Mouse (Mus musculus): ENCODE measurements at regions not wholly inside any gene's neighbourhood (a gene's known extent, or its start where the extent isn't known, plus 50 kb on each side); places are given as distances from the start of the nearest gene placed in this dataset.
A peak's percentile ranks its signal among the peaks of the same experiment; 100 is the strongest.

DNA sequence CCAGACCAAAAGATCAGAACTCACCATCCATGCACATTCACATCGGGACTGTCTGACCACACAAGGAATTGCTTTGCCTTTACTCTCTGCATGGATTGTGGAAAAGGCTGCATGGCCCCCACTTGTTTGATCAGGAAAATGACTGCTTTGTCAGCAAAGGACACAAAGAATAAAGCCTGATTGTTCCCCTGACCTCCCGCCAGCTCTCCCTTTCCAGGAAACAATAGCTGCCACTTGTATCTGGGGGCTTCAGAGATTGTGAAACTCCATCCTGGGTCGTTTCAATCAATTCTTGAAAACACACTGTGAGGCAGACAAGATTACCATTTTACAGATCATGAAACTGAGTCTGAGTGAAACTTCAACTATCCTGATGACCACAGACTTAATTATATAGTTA is 70.7 kb downstream of the Zic3 start:
- DNase-seq (ENCODE audit: low spot score in 2 of 2) = no peak

DNA sequence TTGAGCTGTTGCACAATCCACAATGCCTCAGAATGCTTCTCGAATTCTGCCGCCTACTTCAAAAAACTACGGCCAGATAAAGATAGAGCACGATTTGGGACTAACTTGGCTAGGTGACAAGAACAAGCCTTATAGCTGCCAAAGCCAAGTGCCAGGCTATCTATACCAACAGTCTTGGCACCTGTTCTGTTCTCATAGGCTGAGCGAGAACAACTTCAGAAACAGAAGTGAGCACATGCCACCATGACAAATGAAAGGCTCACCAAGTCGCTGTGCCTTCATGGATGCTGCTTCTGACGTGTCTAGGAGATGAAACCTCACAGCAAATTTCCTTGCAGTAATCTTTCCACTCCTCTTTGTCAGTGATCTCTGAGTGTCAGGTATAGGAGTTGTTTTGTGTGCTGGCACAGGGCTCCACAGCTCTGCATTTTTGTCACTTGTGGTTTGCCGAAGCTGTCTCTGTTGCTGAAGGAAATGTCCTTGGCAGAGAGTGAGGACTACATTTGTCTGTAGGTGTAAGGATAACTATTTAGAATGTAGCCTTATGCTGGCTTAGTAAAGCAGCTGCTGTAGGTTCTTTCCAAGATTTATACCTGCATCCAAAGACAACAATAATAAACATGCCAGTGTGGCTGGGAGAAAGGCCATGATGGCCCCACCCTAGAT is 95.4 kb downstream of the Zic3 start:
- DNase-seq (ENCODE audit: low spot score in 2 of 2) = peak in 1 of 2 experiments; percentile 2

DNA sequence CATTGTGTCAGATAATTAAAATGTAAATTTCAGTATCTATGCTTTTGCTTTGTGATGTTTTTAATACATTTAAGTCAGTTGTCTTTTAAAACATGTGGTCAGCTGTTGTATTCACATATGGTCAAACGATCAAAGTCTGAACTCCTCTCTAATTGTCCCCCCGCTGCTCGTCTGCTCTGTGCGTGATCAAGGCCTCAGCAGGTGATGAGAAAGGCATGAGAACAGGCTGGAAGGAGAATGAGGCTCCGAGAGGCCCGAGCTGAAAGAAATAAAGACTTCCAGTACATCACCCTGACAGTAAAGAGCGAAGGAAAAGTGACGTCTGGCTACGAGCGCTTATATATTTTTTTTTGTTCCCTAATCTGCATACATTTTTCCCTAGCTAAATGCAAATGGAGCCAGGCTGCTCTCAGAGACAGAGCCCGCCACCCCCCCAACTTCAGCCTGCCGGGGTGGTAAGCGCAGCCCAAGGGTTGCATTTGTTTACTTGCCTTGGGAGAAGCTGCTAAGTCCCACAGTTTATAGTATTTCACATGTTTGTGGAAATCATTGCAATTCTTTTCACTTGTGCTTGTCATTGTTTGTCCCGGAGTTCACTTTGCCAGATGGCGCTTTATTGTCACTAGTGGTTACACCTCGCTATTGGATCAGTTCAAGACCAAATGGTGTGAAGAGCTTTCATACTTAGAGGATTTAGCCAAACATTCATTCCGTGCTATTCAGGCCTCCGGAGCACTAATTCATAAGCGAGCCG is 133.0 kb downstream of the Zic3 start:
- DNase-seq (ENCODE audit: low spot score in 2 of 2) = no peak

GRCm38 (mm10) chrX:58157361-58157760 is 134.9 kb downstream of the Zic3 start:
- DNase-seq (ENCODE audit: low spot score in 2 of 2) = no peak

DNA sequence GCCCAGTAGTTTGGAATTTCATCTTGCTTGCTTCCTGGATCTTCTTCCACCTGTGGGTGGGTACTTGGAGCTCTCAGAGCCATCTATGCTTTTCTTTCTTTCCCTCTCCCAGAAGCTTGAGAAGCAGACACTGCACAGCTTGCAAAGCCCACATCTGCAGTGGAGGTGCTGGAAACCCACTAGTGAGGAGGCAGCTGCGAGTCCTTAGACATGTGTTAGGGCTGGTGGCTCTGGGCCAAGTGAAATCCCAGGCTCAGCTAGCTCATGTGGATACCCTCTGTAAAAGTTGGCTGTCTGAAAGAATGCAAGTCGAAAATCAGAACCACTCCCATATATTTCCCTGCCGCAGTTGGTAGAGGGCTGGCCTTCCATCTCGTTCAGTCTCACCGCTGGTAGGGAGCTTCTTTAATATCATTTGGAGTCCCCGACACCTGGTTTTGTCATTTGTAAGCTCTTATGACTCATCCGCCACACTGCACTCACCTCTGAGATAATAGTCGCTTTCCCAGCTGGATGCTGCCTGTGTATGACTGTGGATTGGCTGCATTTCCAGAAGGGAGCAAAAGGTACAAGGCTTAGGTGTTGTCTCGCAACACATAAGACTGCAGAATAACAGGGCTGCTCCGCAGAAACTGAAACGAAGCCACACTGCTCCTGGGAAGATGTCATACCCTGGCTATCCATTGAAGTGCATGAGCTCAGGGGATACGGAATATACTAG is 143.8 kb downstream of the Zic3 start:
- DNase-seq (ENCODE audit: low spot score in 2 of 2) = no peak

DNA sequence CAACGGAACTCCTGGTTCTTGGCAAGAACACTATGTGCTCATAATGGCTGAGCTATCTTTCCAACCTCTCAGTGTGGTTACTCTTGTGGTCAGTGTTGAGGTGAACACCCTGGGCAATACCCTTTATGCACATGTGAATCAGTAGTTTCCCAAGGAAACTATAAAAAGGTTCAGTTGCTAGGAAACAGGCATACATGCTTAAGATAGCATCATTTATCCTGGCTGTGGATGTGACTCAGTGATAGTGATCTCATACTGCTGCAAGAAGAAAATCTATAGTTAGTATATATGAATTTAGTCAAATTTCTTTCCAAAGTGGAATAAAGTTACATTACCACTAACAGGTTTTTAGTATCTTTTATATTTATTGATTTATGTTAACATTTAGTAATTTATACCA is 151.8 kb downstream of the Zic3 start:
- DNase-seq (ENCODE audit: low spot score in 2 of 2) = no peak
